Mouse (Mus musculus) ES-Bruce4 (cell line): ENCODE measurements around the gene Ncor2.

ENCODE experiments used
- CTCF ChIP-seq: IDR thresholded peaks from one replicate; pipeline ENCODE4 v1.8.1; 2011; ENCODE audit warnings: low read depth, low read length
- EP300 ChIP-seq: IDR thresholded peaks from 2 replicates; pipeline ENCODE4 v1.6.1; 2011; ENCODE audit warnings: low read depth, low read length; ENCODE audit not compliant: insufficient read depth
- POLR2A ChIP-seq: IDR thresholded peaks from one replicate; pipeline ENCODE4 v1.8.1; 2011; ENCODE audit warnings: low read length; ENCODE audit not compliant: insufficient read depth

- TF ChIP-seq EP300 (no peak), POLR2A (no peak), CTCF (no peak)
These were observed 24.7 kb upstream of the Ncor2 start for GRCm38 (mm10) chr5:125203759-125204158.
